Mouse (Mus musculus) lung, postnatal 0 days (tissue): ENCODE results near the gene Rassf3.

Source experiments
- CTCF ChIP-seq: IDR thresholded peaks from 2 replicates; pipeline ENCODE4 v1.5.1; 2016; ENCODE audit warnings: antibody characterized with exemption, mild to moderate bottlenecking
- EP300 ChIP-seq: IDR thresholded peaks from 2 replicates; pipeline ENCODE4 v1.6.1; 2016; ENCODE audit warnings: antibody characterized with exemption, mild to moderate bottlenecking, control low read depth

DNA sequence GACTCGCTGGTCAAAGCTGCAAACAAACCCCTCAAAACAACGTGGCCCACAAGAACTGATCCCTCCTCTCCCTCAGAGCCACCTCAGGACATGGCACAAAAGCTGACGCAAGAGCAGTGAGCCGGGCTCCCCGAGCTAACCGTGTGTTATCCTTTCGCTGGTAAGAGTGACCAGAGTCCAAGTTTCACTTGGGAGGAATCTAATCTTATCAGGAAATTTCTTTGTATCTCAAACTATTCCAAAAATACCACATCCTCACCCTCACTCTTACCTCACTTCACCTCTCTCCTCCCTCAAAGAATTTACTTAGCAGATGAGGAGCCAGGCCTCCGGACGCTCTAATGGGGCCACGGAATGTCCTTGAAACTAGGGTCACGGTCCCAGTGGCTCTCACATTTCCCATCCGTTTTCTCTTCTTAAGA lies 36.8 kb downstream of the Rassf3 start:
- TF ChIP-seq CTCF (no peak), EP300 (peak; percentile 70; the same call in 1 of the 2 replicates)
